Mouse (Mus musculus) right cerebral cortex, postnatal 25 days (tissue): ENCODE measurements around the gene Lcn9.

Experiments
- DNase-seq: peaks from one replicate; pipeline ENCODE4 v3.0.0; 2022

The Lcn9 gene

DNA sequence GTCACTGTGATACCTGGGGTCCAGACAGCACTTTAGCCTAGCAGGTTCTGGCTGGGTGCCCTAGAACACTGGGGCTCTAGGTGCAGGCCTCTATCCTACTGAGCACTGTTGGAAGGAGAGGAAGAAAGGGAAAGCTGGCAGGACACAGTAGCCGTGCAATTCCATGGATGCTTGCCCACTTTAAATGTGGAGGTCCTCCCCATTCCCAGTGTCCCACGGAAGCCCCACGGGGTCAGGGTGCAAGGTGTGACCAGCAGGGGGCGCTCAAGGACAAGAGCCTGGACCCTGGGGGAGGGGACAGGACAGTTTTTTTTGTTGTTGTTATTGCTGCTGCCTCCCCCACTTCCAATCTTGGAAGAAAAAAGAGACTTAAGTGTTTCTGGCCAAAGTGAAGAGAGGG, 27.4 kb downstream of the Lcn9 start:
- DNase-seq: peak; percentile 31

DNA sequence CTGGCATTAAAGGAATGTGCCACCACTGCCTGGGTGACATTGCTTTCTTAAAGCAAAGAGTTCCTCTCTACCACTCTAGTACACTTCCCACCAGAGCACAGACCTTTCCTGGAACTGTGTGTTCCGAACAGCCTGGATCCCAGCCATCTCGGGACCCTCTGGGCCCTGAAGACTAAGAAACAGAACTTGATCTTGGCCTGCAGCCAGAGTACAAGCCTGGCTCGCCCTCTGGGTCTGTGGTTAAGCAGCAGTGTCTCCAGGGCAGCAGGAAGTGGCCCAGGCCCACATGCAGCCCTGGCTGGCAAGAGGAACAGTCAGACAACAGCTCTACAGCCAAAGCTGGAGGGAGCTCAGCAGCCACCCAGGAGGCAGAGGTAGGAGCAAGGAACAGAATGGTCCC, 29.7 kb downstream of the Lcn9 start:
- peak; percentile 40 for DNase-seq

DNA sequence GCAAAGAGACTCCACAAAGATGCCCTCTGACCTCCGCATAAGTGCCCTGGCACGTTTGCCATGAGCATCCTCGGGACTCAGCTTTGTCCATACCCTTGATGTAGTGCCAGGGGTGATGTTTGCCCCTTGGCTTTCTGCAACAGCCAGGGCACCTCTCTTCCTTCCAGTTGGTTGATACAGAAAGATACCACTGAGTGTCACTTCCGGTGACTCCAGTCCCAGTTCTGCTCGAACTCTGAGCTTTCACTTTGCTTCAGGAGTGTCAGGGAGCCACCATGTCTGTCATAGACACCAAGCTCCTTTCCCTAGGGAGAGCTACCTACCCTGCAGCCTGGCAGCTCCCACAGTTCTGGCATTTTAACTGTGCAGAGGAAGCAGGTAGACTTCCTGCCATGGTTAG, 31.0 kb downstream of the Lcn9 start:
- DNase-seq: no peak

DNA sequence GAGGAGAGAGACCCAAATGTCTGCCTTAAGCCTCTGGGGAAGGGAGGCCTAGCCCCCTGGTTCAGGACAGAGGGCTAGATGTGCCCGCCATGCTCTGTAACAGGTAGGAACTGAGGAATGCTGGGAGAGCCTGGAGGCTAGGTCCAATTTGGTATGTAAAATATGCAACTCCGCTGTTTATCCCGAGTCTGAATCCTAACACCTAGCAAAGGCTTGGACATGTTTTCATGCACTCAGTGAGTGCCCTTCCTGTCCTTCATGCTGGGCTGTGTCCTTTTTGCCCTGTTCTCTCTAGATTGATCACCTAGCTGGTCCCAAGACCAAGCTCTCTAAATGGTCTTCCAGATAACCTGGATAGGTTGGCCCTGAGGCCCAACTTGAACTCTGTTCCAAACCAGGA, 36.9 kb downstream of the Lcn9 start:
- DNase-seq: no peak

DNA sequence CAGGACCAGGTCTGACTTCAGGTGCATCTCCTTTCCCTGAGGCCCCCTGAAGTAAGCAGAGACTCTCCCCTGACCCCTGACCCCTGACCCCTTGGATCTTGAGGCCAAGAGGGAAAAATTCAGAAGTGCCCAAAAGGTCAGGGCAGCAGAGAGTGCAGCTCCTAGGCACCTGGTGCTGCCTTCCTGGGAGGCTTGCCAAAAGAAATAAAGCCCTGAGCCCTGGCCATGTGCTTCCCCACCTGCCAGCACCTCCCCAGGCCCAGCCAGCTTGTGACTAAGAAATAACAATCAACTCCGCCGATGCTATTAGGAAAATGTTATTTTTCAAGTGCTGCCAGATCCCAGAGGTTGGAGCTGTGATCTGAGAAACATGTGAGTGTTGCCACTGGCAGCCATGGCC, 39.1 kb downstream of the Lcn9 start:
- no peak for DNase-seq

DNA sequence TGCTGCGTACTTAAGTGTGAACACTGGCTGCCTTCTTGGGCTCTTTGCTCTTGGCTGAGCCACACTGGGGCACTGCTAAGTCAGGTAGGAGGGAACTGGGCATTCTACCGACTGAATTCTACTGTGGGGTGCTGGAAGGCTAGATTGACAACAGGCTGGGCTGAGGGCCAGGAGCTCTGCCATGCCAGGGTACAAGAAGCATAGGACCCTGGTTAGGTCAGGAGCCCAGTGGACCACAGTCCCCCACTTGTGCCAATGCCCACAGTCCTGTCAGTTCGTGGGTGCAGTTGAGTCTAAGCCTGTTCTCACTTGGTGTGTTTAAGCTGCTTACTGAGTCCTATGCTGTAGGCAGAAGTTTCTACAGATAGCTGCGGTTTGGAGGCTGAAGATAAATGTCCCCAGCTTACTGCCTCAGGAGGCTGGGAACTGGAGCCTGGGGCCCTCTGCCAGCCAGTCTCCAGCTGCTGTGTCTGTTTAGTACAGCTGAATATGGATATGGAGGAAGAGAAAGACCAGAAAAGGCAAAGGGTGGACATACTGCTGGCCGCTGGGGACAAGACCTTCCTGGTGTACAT, 39.8 kb downstream of the Lcn9 start:
- DNase-seq: peak; percentile 23

DNA sequence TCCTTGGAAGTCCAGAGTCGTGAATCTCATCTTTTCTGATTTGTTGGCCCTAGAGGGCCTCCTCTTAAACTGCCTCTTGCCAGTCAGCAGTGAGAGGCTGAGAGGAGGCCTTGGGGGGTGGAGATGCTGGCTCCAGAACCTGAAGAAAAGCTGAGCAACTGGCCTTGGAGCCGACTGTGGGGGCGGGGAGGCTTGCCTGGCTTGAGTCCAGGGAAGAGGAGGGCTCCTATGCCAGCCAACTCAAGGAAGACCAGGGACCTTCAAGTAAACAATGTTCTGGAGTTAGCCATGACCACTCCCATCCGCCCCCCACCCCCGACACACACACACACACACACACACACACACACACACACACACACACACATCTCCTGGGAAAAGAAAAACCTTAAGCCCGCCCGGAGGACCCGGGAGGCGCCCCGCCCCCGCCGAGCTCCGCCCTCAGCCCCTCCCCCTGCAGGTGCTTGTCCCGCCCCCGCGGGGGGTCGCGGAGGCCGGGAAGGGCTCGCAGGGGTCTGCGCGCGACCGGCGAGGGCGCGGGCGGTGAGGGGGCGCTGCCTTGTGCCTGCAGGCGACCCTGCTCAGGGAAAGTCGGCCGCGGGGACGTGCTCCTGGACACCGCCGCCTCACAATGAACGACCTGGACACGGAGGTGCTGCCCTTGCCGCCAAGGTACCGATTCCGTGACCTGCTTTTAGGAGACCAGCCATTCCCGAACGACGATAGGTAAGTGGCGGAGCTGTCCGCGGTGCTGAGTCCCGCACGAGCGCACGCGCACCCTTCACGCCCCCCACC, 40.6 kb downstream of the Lcn9 start, which contains the start of gene Kcnt1:
Gene Kcnt1, plus strand, starts transcription at position 398 of the 795 bp plus-strand sequence.
- peak; percentile 22 for DNase-seq

DNA sequence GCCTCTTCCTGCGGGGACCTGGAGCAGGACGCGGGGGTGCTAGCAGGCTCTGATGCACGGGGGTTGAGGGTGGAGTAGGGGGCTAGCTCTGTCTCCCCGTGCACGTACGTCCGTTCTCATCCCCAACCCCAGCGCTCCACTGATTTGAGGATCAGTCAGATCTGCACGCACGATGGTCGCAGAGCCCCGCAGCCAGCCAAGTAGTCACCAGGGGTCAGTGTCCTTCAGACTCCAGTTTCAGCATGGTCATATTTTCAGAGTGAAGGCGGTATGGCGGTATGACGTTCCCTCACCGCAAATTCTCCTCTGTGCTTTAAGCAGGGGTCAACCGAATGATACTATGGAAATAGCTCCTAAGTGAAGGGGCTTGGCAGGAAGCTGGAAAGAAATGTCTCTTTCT, 41.3 kb downstream of the Lcn9 start:
- DNase-seq: no peak

DNA sequence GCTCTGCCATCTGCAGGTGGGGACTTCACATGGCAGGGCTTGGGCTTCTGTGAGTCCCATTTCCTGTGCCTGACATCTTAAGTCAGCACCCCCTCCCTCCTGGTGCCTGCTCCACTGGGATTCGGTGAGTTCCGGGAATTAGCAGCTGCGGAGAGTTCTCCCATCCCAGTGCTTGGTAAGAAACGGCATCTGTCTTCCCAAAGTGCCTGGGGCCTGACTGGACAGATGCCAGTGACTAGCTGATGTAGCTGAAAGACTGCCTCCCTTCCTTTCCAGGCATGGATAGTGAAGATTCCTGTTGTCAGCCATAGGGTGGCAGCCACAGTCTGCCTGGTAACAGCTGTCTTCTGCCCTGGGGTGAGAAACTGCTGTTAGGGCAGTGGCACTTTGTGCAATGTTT, 42.5 kb downstream of the Lcn9 start:
- peak; percentile 67 for DNase-seq

DNA sequence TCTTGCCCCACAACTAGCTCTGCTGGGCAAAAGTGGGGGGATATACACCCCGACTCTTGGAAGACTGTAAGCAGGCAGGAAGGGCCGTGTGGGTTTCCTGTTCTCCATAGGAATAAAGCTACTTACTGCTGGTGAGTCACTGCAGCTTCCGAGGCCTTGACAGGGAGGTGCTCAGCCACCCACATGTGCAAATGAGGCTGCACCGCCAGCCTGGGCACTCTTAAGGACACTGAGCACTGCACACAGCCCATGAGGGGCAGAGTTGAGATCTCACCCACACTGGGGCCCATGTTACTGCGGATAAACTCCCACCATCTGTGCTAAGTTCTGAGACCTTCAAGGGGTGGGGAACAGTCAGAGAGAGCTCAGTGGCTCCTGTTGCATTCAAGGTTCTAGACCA, 43.7 kb downstream of the Lcn9 start:
- DNase-seq: peak; percentile 35
